Mouse (Mus musculus) embryonic facial prominence, embryonic 10.5 days (tissue): ENCODE measurements around the gene Tmem238l. TPM values are rescaled to one million over a fixed set of nuclear protein-coding genes. Genes with fewer than 3 reads are reported as not detected.

Experiments used
- DNase-seq: peaks from one replicate; pipeline ENCODE4 v3.0.0-alpha.2; 2017; ENCODE audit warnings: low spot score
- H3K27ac ChIP-seq: fragments of 300-500 bp; sonication (generic); replicated peaks from 2 replicates; pipeline ENCODE4 v1.5.1; 2016; ENCODE audit warnings: mild to moderate bottlenecking
- H3K27me3 ChIP-seq: fragments of 300-500 bp; sonication (generic); replicated peaks from 2 replicates; pipeline ENCODE4 v1.6.1; 2016; ENCODE audit warnings: low read depth, mild to moderate bottlenecking; ENCODE audit not compliant: poor library complexity, severe bottlenecking
- H3K36me3 ChIP-seq: fragments of 300-500 bp; sonication (generic); replicated peaks from 2 replicates; pipeline ENCODE4 v1.6.1; 2016; ENCODE audit warnings: mild to moderate bottlenecking, moderate library complexity
- H3K4me1 ChIP-seq: fragments of 300-500 bp; sonication (generic); 2 replicates; pipeline ENCODE4 v1.6.1; 2016
- H3K4me3 ChIP-seq: fragments of 300-500 bp; sonication (generic); 2 replicates; pipeline ENCODE4 v1.5.1; 2016; ENCODE audit warnings: mild to moderate bottlenecking, moderate library complexity
- H3K9me3 ChIP-seq: fragments of 300-500 bp; sonication (generic); 2 replicates; pipeline ENCODE4 v1.6.1; 2016; ENCODE audit warnings: mild to moderate bottlenecking
- WGBS: fragments of 180-500 bp; shearing (Covaris S2); methylation state at CpG from one replicate; pipeline ENCODE4 v1.1.7; 2016; 5-methylcytosine and 5-hydroxymethylcytosine counted together
- polyA plus RNA-seq: library from polyadenylated mRNA; unstranded; fragments of >200 nt; fragmentation: Nextera tagmentation; extraction: Ambion mirVana; gene quantifications from 2 replicates; pipeline ENCODE4 v1.2.1, GENCODE M21; 2016

The Tmem238l gene
- polyA plus RNA-seq, 1 experiment from 2014 or later, result not detected

GRCm38 (mm10) chr11:66984165-66985135, 28.0 kb downstream of the Tmem238l start:
- Histone ChIP-seq H3K27me3 (no peaks in the 10 kb centered on the region), H3K9me3 (no peaks in the 10 kb centered on the region), H3K4me3 (peak overlapping the region; percentile 55), H3K4me1 (peaks cover 32% of the 10 kb centered on the region), H3K27ac (peak overlapping the region; percentile 83), H3K36me3 (no peaks in the 10 kb centered on the region)
- DNase-seq, result peak; percentile 85
- 4% methylated on average over 28 of the region's 28 CpGs for WGBS

- Histone ChIP-seq H3K9me3 (no peaks in the 10 kb centered on the region), H3K4me1 (peaks cover 32% of the 10 kb centered on the region), H3K36me3 (no peaks in the 10 kb centered on the region), H3K27ac (peak overlapping the region; percentile 83), H3K4me3 (peak overlapping the region; percentile 55), H3K27me3 (no peaks in the 10 kb centered on the region)
- 44% methylated on average over 11 of the region's 11 CpGs for WGBS
- DNase-seq, result no peak
These were observed 28.8 kb downstream of the Tmem238l start for GRCm38 (mm10) chr11:66985136-66985702.

- H3K36me3 ChIP-seq, result no peaks in the 10 kb centered on the region
- H3K4me1 ChIP-seq, result peaks cover 5% of the 10 kb centered on the region; the same call in 1 of the 2 replicates
- no peak overlapping the region for H3K4me3 ChIP-seq
- 74% methylated on average over 2 of the region's 2 CpGs for WGBS
- H3K27me3 ChIP-seq, result no peaks in the 10 kb centered on the region
- H3K9me3 ChIP-seq, result no peaks in the 10 kb centered on the region
- no peak overlapping the region for H3K27ac ChIP-seq
- no peak for DNase-seq
These were observed 35.7 kb downstream of the Tmem238l start for GRCm38 (mm10) chr11:66992150-66992549.

- Histone ChIP-seq H3K27ac (no peak overlapping the region), H3K4me3 (no peak overlapping the region), H3K4me1 (no peaks in the 10 kb centered on the region), H3K27me3 (no peaks in the 10 kb centered on the region), H3K9me3 (no peaks in the 10 kb centered on the region), H3K36me3 (no peaks in the 10 kb centered on the region)
- no peak for DNase-seq
- 55% methylated on average over 1 of the region's 1 CpGs for WGBS
These were observed 37.2 kb downstream of the Tmem238l start for GRCm38 (mm10) chr11:66993674-66994073.

- WGBS, result 81% methylated on average over 4 of the region's 4 CpGs
- DNase-seq, result no peak
These were observed 40.0 kb downstream of the Tmem238l start for GRCm38 (mm10) chr11:66996446-66996845.

GRCm38 (mm10) chr11:66998467-66999403, 42.3 kb downstream of the Tmem238l start:
- no peak for DNase-seq
- H3K27ac ChIP-seq, result no peak overlapping the region
- H3K27me3 ChIP-seq, result no peaks in the 10 kb centered on the region
- no peaks in the 10 kb centered on the region for H3K9me3 ChIP-seq
- H3K4me3 ChIP-seq, result no peak overlapping the region
- peaks cover 29% of the 10 kb centered on the region for H3K4me1 ChIP-seq
- WGBS, result 84% methylated on average over 14 of the region's 14 CpGs
- H3K36me3 ChIP-seq, result no peaks in the 10 kb centered on the region

More at GRCm38 (mm10) chr11:66996446-66996845, 40.0 kb downstream of the Tmem238l start:
- H3K4me1 ChIP-seq, result peaks cover 10% of the 10 kb centered on the region
- no peaks in the 10 kb centered on the region for H3K27me3 ChIP-seq
- no peaks in the 10 kb centered on the region for H3K36me3 ChIP-seq
- no peak overlapping the region for H3K27ac ChIP-seq
- no peak overlapping the region for H3K4me3 ChIP-seq
- no peaks in the 10 kb centered on the region for H3K9me3 ChIP-seq

- Histone ChIP-seq H3K9me3 (no peaks in the 10 kb centered on the region), H3K4me3 (no peak overlapping the region), H3K36me3 (no peaks in the 10 kb centered on the region), H3K27me3 (no peaks in the 10 kb centered on the region), H3K27ac (no peak overlapping the region), H3K4me1 (peaks cover 29% of the 10 kb centered on the region)
- 82% methylated on average over 4 of the region's 4 CpGs for WGBS
- DNase-seq, result no peak
These were observed 44.2 kb downstream of the Tmem238l start for GRCm38 (mm10) chr11:67000671-67001070.

- Histone ChIP-seq H3K36me3 (no peaks in the 10 kb centered on the region), H3K27me3 (no peaks in the 10 kb centered on the region), H3K4me1 (peaks cover 29% of the 10 kb centered on the region), H3K4me3 (no peak overlapping the region), H3K27ac (peak overlapping the region; percentile 52), H3K9me3 (no peaks in the 10 kb centered on the region)
- WGBS, result 21% methylated on average over 1 of the region's 1 CpGs
- DNase-seq, result peak; percentile 56
These were observed 45.3 kb downstream of the Tmem238l start for GRCm38 (mm10) chr11:67001717-67002116.

- DNase-seq, result no peak
- Histone ChIP-seq H3K27me3 (no peaks in the 10 kb centered on the region), H3K36me3 (no peaks in the 10 kb centered on the region), H3K9me3 (no peaks in the 10 kb centered on the region), H3K27ac (no peak overlapping the region), H3K4me3 (no peak overlapping the region), H3K4me1 (peaks cover 29% of the 10 kb centered on the region)
- 75% methylated on average over 2 of the region's 2 CpGs for whole genome bisulfite sequencing
These were observed 46.5 kb downstream of the Tmem238l start for GRCm38 (mm10) chr11:67002911-67003310.

GRCm38 (mm10) chr11:67007961-67008360, 51.5 kb downstream of the Tmem238l start:
- H3K27me3 ChIP-seq, result peaks cover 5% of the 10 kb centered on the region; the same call in 1 of the 2 replicates
- H3K4me1 ChIP-seq, result peaks cover 25% of the 10 kb centered on the region
- H3K27ac ChIP-seq, result no peak overlapping the region
- no peak for DNase-seq
- 65% methylated on average over 8 of the region's 8 CpGs for WGBS
- no peak overlapping the region for H3K4me3 ChIP-seq
- H3K9me3 ChIP-seq, result no peaks in the 10 kb centered on the region
- no peaks in the 10 kb centered on the region for H3K36me3 ChIP-seq

GRCm38 (mm10) chr11:67008528-67008927, 52.1 kb downstream of the Tmem238l start:
- Histone ChIP-seq H3K4me3 (no peak overlapping the region), H3K4me1 (peaks cover 21% of the 10 kb centered on the region), H3K9me3 (no peaks in the 10 kb centered on the region), H3K27me3 (peaks cover 5% of the 10 kb centered on the region; the same call in 1 of the 2 replicates), H3K27ac (no peak overlapping the region), H3K36me3 (no peaks in the 10 kb centered on the region)
- WGBS, result 92% methylated on average over 4 of the region's 4 CpGs
- DNase-seq, result no peak

GRCm38 (mm10) chr11:67010430-67010829, 54.0 kb downstream of the Tmem238l start:
- Histone ChIP-seq H3K27me3 (peaks cover 5% of the 10 kb centered on the region; the same call in 1 of the 2 replicates), H3K27ac (peak overlapping the region; percentile 68), H3K4me3 (no peak overlapping the region), H3K36me3 (no peaks in the 10 kb centered on the region), H3K9me3 (no peaks in the 10 kb centered on the region), H3K4me1 (peaks cover 21% of the 10 kb centered on the region)
- peak; percentile 47 for DNase-seq
- whole genome bisulfite sequencing, result 8% methylated on average over 8 of the region's 8 CpGs
